Mouse (Mus musculus) hindbrain, embryonic 16.5 days (tissue): ENCODE measurements at regions not wholly inside any gene's neighbourhood (a gene's known extent, or its start where the extent isn't known, plus 50 kb on each side); places are given as distances from the start of the nearest gene placed in this dataset.
"Not testable (repeated sequence)": the region's sequence is repeated elsewhere in the genome, so short reads cannot be mapped to it uniquely, and the experiment has no call there.

Experiments used
- ATAC-seq: fragments of 200-750 bp; cut with Nextera tagmentation; 2 replicates; pipeline ENCODE4 v1.8.0; 2017; ENCODE audit warnings: moderate TSS enrichment, moderate library complexity
- H3K27ac ChIP-seq: fragments of 300-500 bp; sonication (generic); 2 replicates; pipeline ENCODE4 v1.5.1; 2014; ENCODE audit warnings: low read depth, mild to moderate bottlenecking, control low read depth, low read length, moderate library complexity
- H3K27me3 ChIP-seq: fragments of 300-500 bp; sonication (generic); replicated peaks from 2 replicates; pipeline ENCODE4 v1.6.1; 2014; ENCODE audit warnings: low read length; ENCODE audit not compliant: control insufficient read depth, insufficient read depth
- H3K36me3 ChIP-seq: fragments of 300-500 bp; sonication (generic); 2 replicates; pipeline ENCODE4 v1.6.1; 2014; ENCODE audit warnings: mild to moderate bottlenecking, low read length, moderate library complexity, mixed read lengths; ENCODE audit not compliant: control insufficient read depth, insufficient read depth
- H3K4me1 ChIP-seq: fragments of 300-500 bp; sonication (generic); 2 replicates; pipeline ENCODE4 v1.6.1; 2014; ENCODE audit warnings: low read depth, low read length; ENCODE audit not compliant: control insufficient read depth, insufficient read depth
- H3K4me2 ChIP-seq: fragments of 300-500 bp; sonication (generic); 2 replicates; pipeline ENCODE4 v1.6.1; 2014; ENCODE audit warnings: mild to moderate bottlenecking, low read length, control low read depth, moderate library complexity
- H3K4me3 ChIP-seq: fragments of 300-500 bp; sonication (generic); 2 replicates; pipeline ENCODE4 v1.5.1; 2014; ENCODE audit warnings: mild to moderate bottlenecking, low read length, control low read depth, moderate library complexity
- H3K9ac ChIP-seq: fragments of 300-500 bp; sonication (generic); 2 replicates; pipeline ENCODE4 v1.6.1; 2014; ENCODE audit warnings: low read depth, mild to moderate bottlenecking, control low read depth, low read length, moderate library complexity
- H3K9me3 ChIP-seq: fragments of 300-500 bp; sonication (generic); 2 replicates; pipeline ENCODE4 v1.6.1; 2014; ENCODE audit warnings: mild to moderate bottlenecking, low read length, moderate library complexity; ENCODE audit not compliant: control insufficient read depth
- WGBS: fragments of 180-500 bp; shearing (Covaris S2); extraction: QIAGEN DNeasy Blood & Tissue Kit; methylation state at CpG from one replicate; pipeline ENCODE4 v1.1.7; 2014; 5-methylcytosine and 5-hydroxymethylcytosine counted together

GRCm38 (mm10) chr16:49500818-49501217 lies 198.2 kb upstream of the Ift57 start:
- Histone ChIP-seq H3K9me3 (no peaks in the 10 kb centered on the region), H3K36me3 (no peaks in the 10 kb centered on the region)
- 40% methylated on average over 4 of the region's 4 CpGs for WGBS

GRCm38 (mm10) chr16:49503897-49504413 lies 195.1 kb upstream of the Ift57 start:
- Histone ChIP-seq H3K4me1 (no peaks in the 10 kb centered on the region), H3K4me3 (no peak overlapping the region), H3K36me3 (no peaks in the 10 kb centered on the region), H3K9ac (no peak overlapping the region), H3K27ac (no peak overlapping the region), H3K27me3 (no peaks in the 10 kb centered on the region), H3K9me3 (no peaks in the 10 kb centered on the region), H3K4me2 (no peak overlapping the region)
- WGBS = 85% methylated on average over 14 of the region's 14 CpGs
- no peak for ATAC-seq

More at GRCm38 (mm10) chr16:49500818-49501217, 198.2 kb upstream of the Ift57 start:
- no peak overlapping the region for H3K27ac ChIP-seq
- H3K4me3 ChIP-seq = no peak overlapping the region
- H3K9ac ChIP-seq = no peak overlapping the region
- no peaks in the 10 kb centered on the region for H3K4me1 ChIP-seq
- H3K4me2 ChIP-seq = no peak overlapping the region
- H3K27me3 ChIP-seq = no peaks in the 10 kb centered on the region
- ATAC-seq = peak; percentile 52

GRCm38 (mm10) chr16:49504669-49505068 lies 194.4 kb upstream of the Ift57 start:
- 91% methylated on average over 6 of the region's 6 CpGs for WGBS
- Histone ChIP-seq H3K36me3 (no peaks in the 10 kb centered on the region), H3K9ac (no peak overlapping the region)

GRCm38 (mm10) chr16:49505271-49505670 lies 193.8 kb upstream of the Ift57 start:
- H3K4me1 ChIP-seq = no peaks in the 10 kb centered on the region
- no peaks in the 10 kb centered on the region for H3K36me3 ChIP-seq
- no peak for ATAC-seq
- no peaks in the 10 kb centered on the region for H3K27me3 ChIP-seq
- H3K9ac ChIP-seq = no peak overlapping the region
- WGBS = 81% methylated on average over 9 of the region's 9 CpGs
- H3K4me2 ChIP-seq = no peak overlapping the region
- H3K9me3 ChIP-seq = no peaks in the 10 kb centered on the region
- no peak overlapping the region for H3K27ac ChIP-seq
- no peak overlapping the region for H3K4me3 ChIP-seq

More at GRCm38 (mm10) chr16:49504669-49505068, 194.4 kb upstream of the Ift57 start:
- no peaks in the 10 kb centered on the region for H3K9me3 ChIP-seq
- no peak for ATAC-seq
- H3K27ac ChIP-seq = no peak overlapping the region
- no peak overlapping the region for H3K4me2 ChIP-seq
- no peaks in the 10 kb centered on the region for H3K4me1 ChIP-seq
- H3K27me3 ChIP-seq = no peaks in the 10 kb centered on the region
- no peak overlapping the region for H3K4me3 ChIP-seq

- H3K9me3 ChIP-seq = no peaks in the 10 kb centered on the region; the same call in 1 of the 2 replicates
- H3K4me2 ChIP-seq = no peak overlapping the region
- no peak for ATAC-seq
- WGBS = 72% methylated on average over 3 of the region's 3 CpGs
- no peaks in the 10 kb centered on the region for H3K27me3 ChIP-seq
- no peak overlapping the region for H3K27ac ChIP-seq
- no peak overlapping the region for H3K4me3 ChIP-seq
- H3K4me1 ChIP-seq = no peaks in the 10 kb centered on the region
- no peak overlapping the region for H3K9ac ChIP-seq
- no peaks in the 10 kb centered on the region for H3K36me3 ChIP-seq
These were observed 180.2 kb upstream of the Ift57 start for GRCm38 (mm10) chr16:49518844-49519243.

- WGBS = 56% methylated on average over 3 of the region's 3 CpGs
- Histone ChIP-seq H3K4me3 (no peak overlapping the region), H3K4me2 (no peak overlapping the region), H3K27me3 (no peaks in the 10 kb centered on the region), H3K9ac (no peak overlapping the region), H3K36me3 (no peaks in the 10 kb centered on the region), H3K9me3 (no peaks in the 10 kb centered on the region), H3K4me1 (no peaks in the 10 kb centered on the region), H3K27ac (no peak overlapping the region)
- no peak for ATAC-seq
These were observed 178.6 kb upstream of the Ift57 start for GRCm38 (mm10) chr16:49520411-49520810.

GRCm38 (mm10) chr16:49521685-49522084 lies 177.3 kb upstream of the Ift57 start:
- H3K27ac ChIP-seq = no peak overlapping the region
- ATAC-seq = no peak
- WGBS = 76% methylated on average over 2 of the region's 2 CpGs
- no peaks in the 10 kb centered on the region for H3K36me3 ChIP-seq
- H3K4me1 ChIP-seq = no peaks in the 10 kb centered on the region
- H3K9ac ChIP-seq = no peak overlapping the region
- H3K4me3 ChIP-seq = no peak overlapping the region
- no peaks in the 10 kb centered on the region for H3K27me3 ChIP-seq
- no peaks in the 10 kb centered on the region for H3K9me3 ChIP-seq
- no peak overlapping the region for H3K4me2 ChIP-seq

- Histone ChIP-seq H3K27ac (no peak overlapping the region), H3K4me3 (no peak overlapping the region), H3K9ac (no peak overlapping the region), H3K36me3 (no peaks in the 10 kb centered on the region), H3K4me2 (no peak overlapping the region), H3K4me1 (no peaks in the 10 kb centered on the region), H3K27me3 (no peaks in the 10 kb centered on the region), H3K9me3 (no peaks in the 10 kb centered on the region)
- WGBS = 69% methylated on average over 5 of the region's 5 CpGs
- ATAC-seq = no peak
These were observed 176.5 kb upstream of the Ift57 start for GRCm38 (mm10) chr16:49522576-49522975.

GRCm38 (mm10) chr16:49528618-49529017 lies 170.4 kb upstream of the Ift57 start:
- H3K4me2 ChIP-seq, H3K27ac ChIP-seq, H3K36me3 ChIP-seq, H3K4me1 ChIP-seq, H3K9ac ChIP-seq, H3K4me3 ChIP-seq, ATAC-seq, H3K9me3 ChIP-seq, H3K27me3 ChIP-seq: not testable (repeated sequence)
- 81% methylated on average over 2 of the region's 2 CpGs for WGBS

- Histone ChIP-seq H3K9ac (no peak overlapping the region), H3K27me3 (no peaks in the 10 kb centered on the region), H3K4me3 (no peak overlapping the region), H3K27ac (no peak overlapping the region), H3K4me2 (no peak overlapping the region), H3K36me3 (no peaks in the 10 kb centered on the region), H3K4me1 (0 out of 2 replicates have a peak, but pooled peaks cover 3% of the 10 kb centered on the region), H3K9me3 (no peaks in the 10 kb centered on the region)
- WGBS = 70% methylated on average over 2 of the region's 2 CpGs
- no peak for ATAC-seq
These were observed 170.0 kb upstream of the Ift57 start for GRCm38 (mm10) chr16:49529060-49529459.
